Mouse (Mus musculus) thymus, adult 2 months (tissue): ENCODE results near the gene Peli1. TPM values are rescaled to one million over a fixed set of nuclear protein-coding genes. Genes with fewer than 3 reads are reported as not detected.
"Not testable (repeated sequence)": the region's sequence is repeated elsewhere in the genome, so short reads cannot be mapped to it uniquely, and the experiment has no call there.

Experiments used
- DNase-seq: peaks from one replicate; pipeline ENCODE4 v3.0.0; 2021
- H3K27ac ChIP-seq: fragments of 200-500 bp; 2 replicates; pipeline ENCODE4 v1.5.1; 2012; ENCODE audit warnings: low read length, control low read depth; ENCODE audit not compliant: control insufficient read depth, insufficient read depth
- H3K27me3 ChIP-seq: fragments of 200-500 bp; 2 replicates; pipeline ENCODE4 v1.6.1; 2012; ENCODE audit warnings: mild to moderate bottlenecking, low read length, moderate library complexity, mixed read lengths; ENCODE audit not compliant: control insufficient read depth, insufficient read depth
- H3K36me3 ChIP-seq: fragments of 200-500 bp; 2 replicates; pipeline ENCODE4 v1.6.1; 2012; ENCODE audit warnings: mild to moderate bottlenecking, low read length, moderate library complexity; ENCODE audit not compliant: control insufficient read depth, insufficient read depth
- H3K4me1 ChIP-seq: fragments of 200-500 bp; replicated peaks from 2 replicates; pipeline ENCODE4 v1.6.1; 2012; ENCODE audit warnings: low read length; ENCODE audit not compliant: control insufficient read depth, insufficient read depth
- H3K4me3 ChIP-seq: fragments of 200-500 bp; 2 replicates; pipeline ENCODE4 v1.5.1; 2012; ENCODE audit warnings: mild to moderate bottlenecking, low read length, control low read depth, moderate library complexity; ENCODE audit not compliant: control insufficient read depth, insufficient read depth
- CTCF ChIP-seq: fragments of 200-500 bp; IDR thresholded peaks from 2 replicates; pipeline ENCODE4 v1.5.1; 2012; ENCODE audit warnings: mild to moderate bottlenecking, control low read depth, low read length, moderate library complexity, borderline replicate concordance; ENCODE audit not compliant: control insufficient read depth, poor library complexity, insufficient read depth; ENCODE audit errors: extremely low read depth
- POLR2A ChIP-seq: fragments of 200-500 bp; IDR thresholded peaks from 2 replicates; pipeline ENCODE4 v1.6.1; 2012; ENCODE audit warnings: mild to moderate bottlenecking, low read length, control low read depth, moderate library complexity; ENCODE audit not compliant: control insufficient read depth, poor library complexity, insufficient read depth; ENCODE audit errors: extremely low read depth
- WGBS: fragments of 180-500 bp; shearing (Covaris S2); methylation state at CpG from one replicate; pipeline ENCODE4 v1.1.7; 2018; 5-methylcytosine and 5-hydroxymethylcytosine counted together
- polyA plus RNA-seq: library from polyadenylated mRNA; depleted of rRNA; stranded (reverse); fragments of >200 nt; gene quantifications from 2 replicates; pipeline ENCODE4 v1.2.3, GENCODE M21; 2012

Peli1 gene
- polyA plus RNA-seq, 1 experiment = 53.4 TPM

GRCm38 (mm10) chr11:21178343-21178742 lies 87.3 kb downstream of the Peli1 start:
- no peak for TF ChIP-seq POLR2A
- no peak for TF ChIP-seq CTCF
- no peaks in the 10 kb centered on the region for H3K36me3 ChIP-seq
- no peak overlapping the region for H3K4me3 ChIP-seq
- peak; percentile 78 for DNase-seq
- H3K27me3 ChIP-seq = no peaks in the 10 kb centered on the region
- H3K4me1 ChIP-seq = peaks cover 32% of the 10 kb centered on the region
- no peak overlapping the region for H3K27ac ChIP-seq
- 20% methylated on average over 4 of the region's 4 CpGs for WGBS

GRCm38 (mm10) chr11:21178998-21179645 lies 88.0 kb downstream of the Peli1 start:
- no peak overlapping the region for H3K4me3 ChIP-seq
- H3K36me3 ChIP-seq = no peaks in the 10 kb centered on the region
- TF ChIP-seq POLR2A = no peak
- TF ChIP-seq CTCF = no peak
- peak overlapping the region; percentile 63 for H3K27ac ChIP-seq
- 38% methylated on average over 8 of the region's 8 CpGs for WGBS
- H3K27me3 ChIP-seq = no peaks in the 10 kb centered on the region
- peaks cover 30% of the 10 kb centered on the region for H3K4me1 ChIP-seq
- DNase-seq = no peak

- WGBS = 85% methylated on average over 8 of the region's 9 CpGs
- Histone ChIP-seq H3K4me1 (peaks cover 30% of the 10 kb centered on the region), H3K27ac (peak overlapping the region; percentile 48)
- not testable (repeated sequence) for H3K36me3 ChIP-seq, DNase-seq, H3K4me3 ChIP-seq, H3K27me3 ChIP-seq
Observed at GRCm38 (mm10) chr11:21179873-21180272, 88.8 kb downstream of the Peli1 start.

DNA sequence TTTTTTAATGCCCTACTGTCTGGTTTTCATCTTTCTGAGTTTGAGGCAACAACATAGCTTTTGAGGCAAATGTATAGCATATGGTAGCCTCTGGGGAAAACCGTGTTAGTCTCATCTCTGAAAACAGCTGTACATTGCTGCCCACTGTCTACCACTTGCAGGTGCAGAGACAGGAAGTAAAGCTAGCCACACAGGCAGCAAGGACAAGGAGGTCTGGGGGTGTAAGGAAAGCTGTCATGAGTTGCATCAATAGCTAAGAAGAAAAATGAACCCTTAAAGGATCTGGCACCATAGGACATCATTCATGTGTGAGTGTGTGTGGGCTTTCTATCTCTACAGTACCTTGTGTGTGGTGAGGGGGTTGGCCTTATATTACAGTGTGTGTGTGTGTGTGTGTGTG lies 89.6 kb downstream of the Peli1 start:
- H3K27ac ChIP-seq = peak overlapping the region; percentile 53
- WGBS = 2% methylated on average over 1 of the region's 1 CpGs
- H3K4me3 ChIP-seq = no peak overlapping the region
- no peak for TF ChIP-seq POLR2A
- no peak for TF ChIP-seq CTCF
- H3K27me3 ChIP-seq = no peaks in the 10 kb centered on the region
- peak; percentile 68 for DNase-seq
- no peaks in the 10 kb centered on the region for H3K36me3 ChIP-seq
- peaks cover 28% of the 10 kb centered on the region for H3K4me1 ChIP-seq

DNA sequence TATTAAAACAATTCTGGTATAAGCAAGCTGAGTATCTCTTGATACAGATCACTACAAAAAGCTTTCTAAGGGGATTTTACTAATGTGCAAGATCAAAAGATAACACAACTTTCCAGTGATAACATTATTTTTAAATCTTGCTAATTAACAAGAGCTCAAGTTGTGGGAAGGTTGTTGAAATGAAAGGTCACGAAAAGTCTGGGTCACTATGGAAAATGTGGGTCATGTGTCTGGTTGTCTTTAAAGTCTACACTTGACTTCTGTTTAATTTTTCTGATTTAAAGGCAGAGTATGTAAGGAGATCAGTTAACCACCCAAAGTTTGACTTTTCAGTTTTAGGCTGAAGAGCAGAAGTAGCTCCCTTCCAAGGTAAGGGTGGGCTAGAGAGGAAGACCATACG lies 90.5 kb downstream of the Peli1 start:
- no peaks in the 10 kb centered on the region for H3K36me3 ChIP-seq
- H3K27me3 ChIP-seq = no peaks in the 10 kb centered on the region
- TF ChIP-seq CTCF (no peak), POLR2A (no peak)
- H3K4me1 ChIP-seq = peaks cover 22% of the 10 kb centered on the region
- DNase-seq = no peak
- peak overlapping the region; percentile 31; the same call in 1 of the 2 replicates for H3K27ac ChIP-seq
- WGBS = 90% methylated on average over 2 of the region's 2 CpGs
- H3K4me3 ChIP-seq = no peak overlapping the region

DNA sequence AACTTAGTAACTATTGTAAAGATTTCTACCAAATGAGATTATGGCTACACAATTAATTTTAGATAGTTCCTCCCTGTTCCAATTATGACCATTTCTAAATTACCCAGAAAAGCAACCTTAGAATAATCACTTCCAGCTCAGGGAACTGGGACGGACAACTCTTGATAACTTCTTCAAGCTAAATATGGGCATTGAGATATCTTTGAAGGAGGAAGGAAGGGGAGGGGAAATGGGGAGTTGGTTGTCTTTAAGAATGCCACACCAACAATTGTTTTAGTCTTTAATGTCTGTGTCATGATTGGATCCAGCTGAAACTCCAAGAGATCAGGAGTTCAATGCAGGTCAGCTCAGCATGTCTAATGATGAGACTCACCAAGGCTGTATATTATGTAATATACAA lies 91.6 kb downstream of the Peli1 start:
- H3K4me3 ChIP-seq = no peak overlapping the region
- no peaks in the 10 kb centered on the region for H3K27me3 ChIP-seq
- H3K4me1 ChIP-seq = peaks cover 20% of the 10 kb centered on the region
- no peaks in the 10 kb centered on the region for H3K36me3 ChIP-seq
- no peak for TF ChIP-seq CTCF
- no peak overlapping the region for H3K27ac ChIP-seq
- WGBS = 15% methylated on average over 1 of the region's 1 CpGs
- no peak for DNase-seq

DNA sequence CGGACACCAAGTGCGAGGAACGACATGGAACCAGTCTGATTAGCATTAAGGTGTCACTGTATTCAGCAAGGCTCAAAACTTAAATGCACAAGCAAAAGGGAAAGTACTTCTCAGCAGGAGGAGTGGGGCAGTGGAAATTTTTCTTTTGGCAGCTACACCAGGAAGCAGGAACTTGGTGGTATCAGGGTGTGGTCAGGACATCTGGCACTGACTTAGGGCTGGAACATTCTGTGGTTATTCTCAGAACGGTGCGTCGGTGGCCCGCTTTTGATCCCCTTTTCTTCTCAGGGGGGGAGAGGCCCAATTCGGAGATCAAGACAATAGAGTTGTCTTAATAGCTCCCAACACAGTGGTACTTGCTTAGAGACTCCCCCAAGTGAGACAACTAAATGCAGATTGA lies 100.7 kb downstream of the Peli1 start:
- H3K4me3 ChIP-seq, H3K36me3 ChIP-seq, H3K4me1 ChIP-seq, H3K27me3 ChIP-seq, H3K27ac ChIP-seq, DNase-seq: not testable (repeated sequence)
- 42% methylated on average over 8 of the region's 8 CpGs for WGBS
